Mouse (Mus musculus) erythroblast, embryonic 14.5 days (primary cell): ENCODE measurements around the gene Usp24. TPM values are rescaled to one million over a fixed set of nuclear protein-coding genes. Genes with fewer than 3 reads are reported as not detected.

Experiments
- H3K27me3 ChIP-seq: 2 replicates; pipeline ENCODE4 v1.6.1; 2012; ENCODE audit warnings: inconsistent platforms; ENCODE audit not compliant: control insufficient read depth
- H3K36me3 ChIP-seq: 2 replicates; pipeline ENCODE4 v1.6.1; 2012; ENCODE audit warnings: mild to moderate bottlenecking, inconsistent platforms; ENCODE audit not compliant: control insufficient read depth
- H3K4me1 ChIP-seq: 2 replicates; pipeline ENCODE4 v1.6.1; 2012; ENCODE audit warnings: inconsistent platforms; ENCODE audit not compliant: control insufficient read depth
- H3K4me3 ChIP-seq: replicated peaks from 2 replicates; pipeline ENCODE3; 2012; ENCODE audit warnings: moderate library complexity, mild to moderate bottlenecking, inconsistent platforms
- H3K9me3 ChIP-seq: 2 replicates; pipeline ENCODE4 v1.6.1; 2012; ENCODE audit warnings: low read length, inconsistent platforms, mixed read lengths; ENCODE audit not compliant: control insufficient read depth
- GATA1 ChIP-seq: IDR thresholded peaks from 2 replicates; pipeline ENCODE4 v1.6.1; 2012; ENCODE audit warnings: low read length, inconsistent platforms, mixed read lengths
- TAL1 ChIP-seq: IDR thresholded peaks from 3 replicates; pipeline ENCODE4 v1.6.1; 2012; ENCODE audit warnings: low read length, inconsistent platforms, mixed read lengths
- polyA plus RNA-seq: library from polyadenylated mRNA; stranded (reverse); fragments of >175 nt; gene quantifications from 2 replicates; pipeline ENCODE4 v1.2.3, GENCODE M21; 2012

The Usp24 gene
- polyA plus RNA-seq, 1 experiment, result 1.2 TPM

DNA sequence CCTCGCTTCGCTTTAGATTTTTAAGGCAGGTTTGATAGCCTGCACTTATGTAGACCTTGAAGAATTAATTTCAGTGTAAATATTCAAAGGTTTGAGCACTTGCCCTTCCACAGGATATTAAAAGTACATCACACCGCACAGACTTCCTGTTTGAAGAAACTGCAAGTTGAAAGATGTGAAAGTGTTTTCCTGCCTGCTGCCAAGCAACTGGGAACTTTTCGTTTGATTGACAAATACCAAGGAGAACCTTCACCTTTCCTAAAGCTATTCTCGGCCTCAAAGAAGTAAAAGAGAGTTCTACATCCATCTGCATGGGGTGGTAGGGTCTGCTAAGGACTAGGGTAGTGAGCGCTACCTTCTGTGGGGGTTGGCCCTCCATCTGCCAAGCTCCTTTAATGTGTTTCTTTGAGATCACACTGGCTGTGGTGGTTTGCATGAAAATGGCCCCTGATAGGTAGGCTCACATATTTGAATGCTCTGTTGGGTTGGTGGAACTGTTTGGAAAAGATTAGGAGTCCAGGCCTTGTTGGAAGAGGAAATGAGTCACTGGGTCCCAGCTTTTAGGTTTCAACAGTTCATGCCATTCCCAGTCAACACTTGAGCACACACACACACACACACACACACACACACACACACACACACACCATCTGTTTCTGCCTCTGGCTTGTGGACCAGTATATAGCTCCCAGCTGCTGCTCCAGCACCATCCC lies 22.5 kb upstream of the Usp24 start:
- H3K36me3 ChIP-seq, result no peaks in the 10 kb centered on the region
- no peak overlapping the region for H3K4me3 ChIP-seq
- peaks cover 9% of the 10 kb centered on the region; the same call in 1 of the 2 replicates for H3K4me1 ChIP-seq
- no peaks in the 10 kb centered on the region for H3K9me3 ChIP-seq
- TF ChIP-seq TAL1 (no peak), GATA1 (no peak)
- H3K27me3 ChIP-seq, result no peaks in the 10 kb centered on the region

DNA sequence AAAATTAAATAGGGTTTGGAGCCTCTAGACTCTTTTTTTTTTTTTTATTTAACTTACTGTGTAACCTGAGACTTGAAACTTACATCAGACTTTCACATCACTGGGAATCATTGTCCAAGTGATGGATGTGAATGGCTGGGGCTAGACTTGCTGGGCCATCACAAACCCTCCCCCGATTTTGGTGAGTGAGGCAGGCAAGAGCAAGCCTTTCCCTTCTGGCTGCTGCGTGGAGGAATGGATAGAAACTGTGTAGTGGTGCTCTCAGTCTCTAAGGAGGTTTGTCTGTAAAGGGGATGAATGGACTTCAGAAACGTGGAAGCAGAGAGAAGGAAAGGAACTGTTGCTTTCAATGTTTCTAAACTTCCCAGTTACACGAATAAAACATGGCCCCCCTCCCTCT lies 20.3 kb upstream of the Usp24 start:
- Histone ChIP-seq H3K36me3 (no peaks in the 10 kb centered on the region), H3K9me3 (no peaks in the 10 kb centered on the region), H3K27me3 (no peaks in the 10 kb centered on the region), H3K4me3 (no peak overlapping the region), H3K4me1 (peaks cover 9% of the 10 kb centered on the region; the same call in 1 of the 2 replicates)
- TF ChIP-seq GATA1 (no peak), TAL1 (no peak)

- TF ChIP-seq TAL1 (no peak), GATA1 (no peak)
- no peaks in the 10 kb centered on the region for H3K9me3 ChIP-seq
- H3K36me3 ChIP-seq, result no peaks in the 10 kb centered on the region
- H3K4me3 ChIP-seq, result no peak overlapping the region
- H3K4me1 ChIP-seq, result peaks cover 9% of the 10 kb centered on the region; the same call in 1 of the 2 replicates
- H3K27me3 ChIP-seq, result no peaks in the 10 kb centered on the region
Measured at GRCm38 (mm10) chr4:106296412-106297086, 19.5 kb upstream of the Usp24 start.

DNA sequence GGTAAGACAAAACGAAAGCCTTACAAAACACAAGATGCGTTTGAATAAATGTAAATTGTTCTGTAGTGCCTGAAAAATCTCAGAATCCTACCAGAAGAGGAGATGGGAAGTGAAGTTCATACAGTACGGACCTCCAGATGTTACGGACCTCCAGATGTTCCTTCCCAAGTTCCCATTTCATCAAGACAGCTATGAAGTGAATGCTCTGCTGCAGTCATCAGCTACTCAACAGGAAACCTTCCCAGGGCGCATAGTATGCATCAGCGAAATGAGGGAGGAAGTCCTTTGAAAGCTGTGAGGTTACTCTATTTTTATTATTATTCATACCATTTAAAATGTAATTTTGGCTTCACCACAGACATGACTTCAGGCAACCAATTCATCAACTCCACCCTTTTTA lies 14.7 kb upstream of the Usp24 start:
- H3K27me3 ChIP-seq, result no peaks in the 10 kb centered on the region
- no peak for TF ChIP-seq TAL1
- TF ChIP-seq GATA1, result no peak
- no peaks in the 10 kb centered on the region for H3K36me3 ChIP-seq
- H3K9me3 ChIP-seq, result no peaks in the 10 kb centered on the region
- no peak overlapping the region for H3K4me3 ChIP-seq
- peaks cover 14% of the 10 kb centered on the region for H3K4me1 ChIP-seq

DNA sequence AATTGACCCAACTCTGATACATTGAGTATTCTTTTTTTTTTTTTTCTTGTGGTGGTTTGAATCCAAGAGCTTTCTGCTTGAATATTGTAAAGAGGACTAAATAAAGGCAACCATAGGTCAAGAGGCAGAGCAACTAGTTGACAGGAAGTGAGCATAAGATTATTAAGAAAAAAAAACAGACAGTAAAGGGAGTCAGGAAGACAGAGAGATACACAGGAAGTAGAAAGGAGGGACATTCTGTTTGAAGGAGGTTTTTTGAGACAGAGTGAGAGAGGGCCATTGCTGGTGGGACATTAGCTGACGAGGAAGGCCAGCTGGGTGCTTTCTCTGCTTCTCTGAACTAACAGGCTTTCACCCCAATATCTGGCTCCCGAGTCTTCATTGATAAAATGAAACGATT lies 7.9 kb upstream of the Usp24 start:
- H3K36me3 ChIP-seq, result no peaks in the 10 kb centered on the region
- H3K27me3 ChIP-seq, result no peaks in the 10 kb centered on the region
- no peak overlapping the region for H3K4me3 ChIP-seq
- no peak for TF ChIP-seq GATA1
- no peak for TF ChIP-seq TAL1
- H3K9me3 ChIP-seq, result peaks cover 3% of the 10 kb centered on the region; the same call in 1 of the 2 replicates
- peaks cover 22% of the 10 kb centered on the region for H3K4me1 ChIP-seq

DNA sequence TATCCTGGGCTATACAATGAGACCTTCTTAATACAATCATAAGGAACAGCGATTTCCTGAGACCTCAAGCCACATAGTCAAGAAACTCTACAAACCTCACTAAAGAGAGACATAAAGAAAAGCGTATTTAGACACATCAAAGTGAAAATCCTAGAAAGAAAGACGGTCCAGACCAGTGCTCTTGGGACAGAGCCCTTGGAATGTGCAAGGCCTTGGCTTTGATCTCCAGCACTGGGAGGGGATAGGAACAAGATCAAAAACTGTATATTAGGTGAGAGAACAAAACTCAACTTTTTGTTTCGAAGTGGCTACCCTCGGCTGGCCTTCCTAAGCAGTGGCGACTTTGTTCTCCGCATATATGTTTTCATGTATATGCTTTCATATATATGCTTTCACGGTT lies 3.4 kb upstream of the Usp24 start:
- H3K27me3 ChIP-seq, result no peaks in the 10 kb centered on the region
- TF ChIP-seq GATA1 (no peak), TAL1 (no peak)

DNA sequence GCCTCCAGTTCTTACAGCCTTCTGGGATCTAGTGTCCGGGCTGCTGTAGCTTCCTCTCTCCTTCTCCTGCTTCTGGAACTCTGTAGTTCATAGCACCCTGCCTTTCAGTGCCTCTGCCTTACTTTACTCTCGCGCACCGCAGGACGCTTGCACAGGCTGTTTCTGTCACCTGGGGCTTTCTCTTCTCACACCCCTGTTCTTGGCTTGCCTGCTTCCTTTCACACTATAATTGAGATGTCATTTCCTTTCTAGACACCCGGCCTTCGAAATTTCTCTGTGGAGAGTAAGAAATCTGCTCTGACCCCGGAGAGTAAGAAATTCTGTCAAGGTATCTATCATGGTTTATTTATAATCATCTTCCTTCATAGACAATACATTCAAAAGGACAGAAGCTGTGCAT lies 2.9 kb upstream of the Usp24 start:
- TF ChIP-seq TAL1 (no peak), GATA1 (no peak)
- H3K4me3 ChIP-seq, result no peak overlapping the region
- H3K4me1 ChIP-seq, result peaks cover 49% of the 10 kb centered on the region
- peaks cover 1% of the 10 kb centered on the region; the same call in 1 of the 2 replicates for H3K36me3 ChIP-seq
- H3K9me3 ChIP-seq, result peaks cover 3% of the 10 kb centered on the region; the same call in 1 of the 2 replicates
- H3K27me3 ChIP-seq, result no peaks in the 10 kb centered on the region

More for the DNA sequence above, 3.4 kb upstream of the Usp24 start:
- H3K36me3 ChIP-seq, result no peaks in the 10 kb centered on the region
- H3K9me3 ChIP-seq, result peaks cover 3% of the 10 kb centered on the region; the same call in 1 of the 2 replicates
- no peak overlapping the region for H3K4me3 ChIP-seq
- H3K4me1 ChIP-seq, result peaks cover 45% of the 10 kb centered on the region

DNA sequence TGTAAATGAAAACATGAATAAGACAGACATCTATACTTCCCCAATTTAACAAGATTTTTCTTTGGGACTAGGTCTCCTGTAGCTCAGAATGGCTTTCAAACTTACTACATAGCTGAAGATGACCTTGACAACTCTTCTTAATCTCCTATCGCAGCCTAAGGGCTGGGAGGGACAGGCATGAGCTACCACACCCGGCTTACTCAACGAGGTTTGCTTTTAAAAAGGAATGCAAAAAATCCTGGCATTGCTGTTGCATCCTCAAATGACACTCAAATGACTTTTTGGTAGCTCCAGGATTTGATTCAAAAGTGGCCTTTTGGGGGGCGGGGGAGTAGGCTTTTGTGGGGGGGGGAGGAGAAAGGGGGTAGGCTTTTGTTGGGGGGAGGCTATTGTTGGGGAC lies 2.1 kb upstream of the Usp24 start:
- Histone ChIP-seq H3K27me3 (no peaks in the 10 kb centered on the region), H3K4me3 (no peak overlapping the region), H3K4me1 (peaks cover 57% of the 10 kb centered on the region), H3K9me3 (no peaks in the 10 kb centered on the region), H3K36me3 (peaks cover 9% of the 10 kb centered on the region)
- no peak for TF ChIP-seq TAL1
- no peak for TF ChIP-seq GATA1

DNA sequence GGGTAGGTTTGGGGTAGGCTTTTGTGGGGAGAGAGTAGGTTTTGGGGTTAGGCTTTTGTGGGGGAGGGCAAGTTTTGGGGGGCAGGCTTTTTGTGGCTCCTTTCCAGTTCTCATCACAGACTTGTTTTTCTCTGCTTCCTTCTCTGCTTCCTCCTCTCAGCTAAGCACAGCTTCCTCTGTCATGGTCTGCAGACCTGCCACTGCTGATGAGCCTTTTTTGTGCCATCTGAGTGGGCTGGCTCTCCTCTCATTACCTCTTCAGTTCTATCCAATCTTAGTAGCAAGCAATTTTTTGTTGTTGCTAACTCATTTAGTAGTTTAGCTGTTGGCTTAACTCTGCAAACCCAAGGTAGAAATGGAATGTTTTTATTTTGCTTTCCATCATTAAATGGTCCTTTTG lies 1.7 kb upstream of the Usp24 start:
- no peak for TF ChIP-seq GATA1
- no peak for TF ChIP-seq TAL1
- H3K9me3 ChIP-seq, result no peaks in the 10 kb centered on the region
- peaks cover 14% of the 10 kb centered on the region for H3K36me3 ChIP-seq
- H3K4me1 ChIP-seq, result peaks cover 61% of the 10 kb centered on the region
- H3K4me3 ChIP-seq, result peak overlapping the region; percentile 24
- H3K27me3 ChIP-seq, result no peaks in the 10 kb centered on the region
